Mouse (Mus musculus) kidney, embryonic 14.5 days (tissue): ENCODE data around the gene Sdc3. TPM values are rescaled to one million over a fixed set of nuclear protein-coding genes. Genes with fewer than 3 reads are reported as not detected.

ENCODE experiments used
- ATAC-seq: fragments of 200-750 bp; cut with Nextera tagmentation; 2 replicates; pipeline ENCODE4 v1.8.0; 2017; ENCODE audit warnings: moderate number of reproducible peaks, mild to moderate bottlenecking, moderate TSS enrichment, moderate library complexity; ENCODE audit not compliant: low FRiP score, low TSS enrichment
- H3K27ac ChIP-seq: fragments of 300-500 bp; sonication (generic); 2 replicates; pipeline ENCODE4 v1.5.1; 2014; ENCODE audit warnings: low read depth, mild to moderate bottlenecking, low read length, moderate library complexity, mixed read lengths
- H3K27me3 ChIP-seq: fragments of 300-500 bp; sonication (generic); 2 replicates; pipeline ENCODE4 v1.6.1; 2014; ENCODE audit warnings: mild to moderate bottlenecking, low read length; ENCODE audit not compliant: control insufficient read depth, insufficient read depth
- H3K36me3 ChIP-seq: fragments of 300-500 bp; sonication (generic); 2 replicates; pipeline ENCODE4 v1.6.1; 2014; ENCODE audit warnings: low read length, mixed read lengths; ENCODE audit not compliant: control insufficient read depth, insufficient read depth
- H3K4me1 ChIP-seq: fragments of 300-500 bp; sonication (generic); 2 replicates; pipeline ENCODE4 v1.6.1; 2014; ENCODE audit warnings: low read length, mixed read lengths; ENCODE audit not compliant: control insufficient read depth, insufficient read depth
- H3K4me2 ChIP-seq: fragments of 300-500 bp; sonication (generic); replicated peaks from 2 replicates; pipeline ENCODE4 v1.6.1; 2014; ENCODE audit warnings: low read depth, mild to moderate bottlenecking, low read length
- H3K4me3 ChIP-seq: fragments of 300-500 bp; sonication (generic); 2 replicates; pipeline ENCODE4 v1.5.1; 2014; ENCODE audit warnings: mild to moderate bottlenecking, low read length
- H3K9ac ChIP-seq: fragments of 300-500 bp; sonication (generic); 2 replicates; pipeline ENCODE4 v1.6.1; 2014; ENCODE audit warnings: low read depth, mild to moderate bottlenecking, low read length, moderate library complexity
- H3K9me3 ChIP-seq: fragments of 300-500 bp; sonication (generic); 2 replicates; pipeline ENCODE4 v1.6.1; 2016; ENCODE audit warnings: low read length; ENCODE audit not compliant: control insufficient read depth
- WGBS: fragments of 180-500 bp; shearing (Covaris S2); extraction: QIAGEN DNeasy Blood & Tissue Kit; methylation state at CpG from one replicate; pipeline ENCODE4 v1.1.7; 2014; 5-methylcytosine and 5-hydroxymethylcytosine counted together
- polyA plus RNA-seq: library from polyadenylated mRNA; unstranded; fragments of >200 nt; fragmentation: Nextera tagmentation; extraction: Ambion mirVana; gene quantifications from 2 replicates; pipeline ENCODE4 v1.2.1, GENCODE M21; 2014

Sdc3 gene
- polyA plus RNA-seq, 1 experiment from 2014 or later, result 15.8 TPM

- no peaks in the 10 kb centered on the region for H3K9me3 ChIP-seq
- peaks cover 9% of the 10 kb centered on the region for H3K4me1 ChIP-seq
- H3K4me2 ChIP-seq, result no peak overlapping the region
- H3K27me3 ChIP-seq, result no peaks in the 10 kb centered on the region
- ATAC-seq, result no peak
- no peak overlapping the region for H3K27ac ChIP-seq
- H3K36me3 ChIP-seq, result no peaks in the 10 kb centered on the region
- H3K9ac ChIP-seq, result no peak overlapping the region
- 92% methylated on average over 9 of the region's 9 CpGs for WGBS
- no peak overlapping the region for H3K4me3 ChIP-seq
Measured at GRCm38 (mm10) chr4:130806746-130807145, 14.4 kb downstream of the Sdc3 start.

- H3K4me1 ChIP-seq, result no peaks in the 10 kb centered on the region
- no peak overlapping the region for H3K27ac ChIP-seq
- no peaks in the 10 kb centered on the region for H3K9me3 ChIP-seq
- no peak overlapping the region for H3K4me3 ChIP-seq
- no peaks in the 10 kb centered on the region for H3K36me3 ChIP-seq
- no peak overlapping the region for H3K4me2 ChIP-seq
- ATAC-seq, result no peak
- no peaks in the 10 kb centered on the region for H3K27me3 ChIP-seq
- H3K9ac ChIP-seq, result no peak overlapping the region; the same call in 1 of the 2 replicates
- 62% methylated on average over 5 of the region's 5 CpGs for WGBS
Measured at GRCm38 (mm10) chr4:130809784-130810183, 17.4 kb downstream of the Sdc3 start.

GRCm38 (mm10) chr4:130810845-130811244 lies 18.5 kb downstream of the Sdc3 start:
- Histone ChIP-seq H3K27ac (no peak overlapping the region), H3K4me3 (no peak overlapping the region), H3K4me1 (no peaks in the 10 kb centered on the region), H3K9me3 (no peaks in the 10 kb centered on the region), H3K27me3 (no peaks in the 10 kb centered on the region), H3K4me2 (no peak overlapping the region), H3K9ac (0 out of 2 replicates have a peak overlapping the region, but pooled peaks have one; percentile 7), H3K36me3 (no peaks in the 10 kb centered on the region)
- 75% methylated on average over 3 of the region's 3 CpGs for WGBS
- ATAC-seq, result no peak

GRCm38 (mm10) chr4:130811385-130811784 lies 19.0 kb downstream of the Sdc3 start:
- no peaks in the 10 kb centered on the region for H3K36me3 ChIP-seq
- ATAC-seq, result no peak
- H3K4me3 ChIP-seq, result no peak overlapping the region
- no peaks in the 10 kb centered on the region for H3K9me3 ChIP-seq
- H3K27ac ChIP-seq, result no peak overlapping the region
- H3K4me2 ChIP-seq, result no peak overlapping the region
- WGBS, result 57% methylated on average over 7 of the region's 7 CpGs
- H3K4me1 ChIP-seq, result no peaks in the 10 kb centered on the region
- 0 out of 2 replicates have a peak overlapping the region, but pooled peaks have one; percentile 7 for H3K9ac ChIP-seq
- H3K27me3 ChIP-seq, result no peaks in the 10 kb centered on the region

GRCm38 (mm10) chr4:130813958-130814357 lies 21.6 kb downstream of the Sdc3 start:
- no peak overlapping the region for H3K4me2 ChIP-seq
- 39% methylated on average over 2 of the region's 2 CpGs for WGBS
- no peak overlapping the region for H3K9ac ChIP-seq
- H3K27ac ChIP-seq, result no peak overlapping the region
- no peaks in the 10 kb centered on the region for H3K4me1 ChIP-seq
- H3K4me3 ChIP-seq, result no peak overlapping the region
- no peaks in the 10 kb centered on the region for H3K9me3 ChIP-seq
- peaks cover 2% of the 10 kb centered on the region; the same call in 1 of the 2 replicates for H3K36me3 ChIP-seq
- no peaks in the 10 kb centered on the region for H3K27me3 ChIP-seq
- ATAC-seq, result no peak

- WGBS, result 66% methylated on average over 8 of the region's 8 CpGs
- Histone ChIP-seq H3K27me3 (no peaks in the 10 kb centered on the region), H3K36me3 (peaks cover 5% of the 10 kb centered on the region; the same call in 1 of the 2 replicates), H3K4me2 (no peak overlapping the region), H3K9ac (no peak overlapping the region), H3K27ac (no peak overlapping the region), H3K9me3 (no peaks in the 10 kb centered on the region), H3K4me3 (no peak overlapping the region), H3K4me1 (no peaks in the 10 kb centered on the region)
- ATAC-seq, result no peak
Measured at GRCm38 (mm10) chr4:130814742-130815330, 22.5 kb downstream of the Sdc3 start.

GRCm38 (mm10) chr4:130815860-130816259 lies 23.5 kb downstream of the Sdc3 start:
- no peaks in the 10 kb centered on the region for H3K9me3 ChIP-seq
- no peak overlapping the region for H3K4me3 ChIP-seq
- 87% methylated on average over 8 of the region's 8 CpGs for WGBS
- H3K9ac ChIP-seq, result no peak overlapping the region
- no peaks in the 10 kb centered on the region for H3K4me1 ChIP-seq
- H3K36me3 ChIP-seq, result peaks cover 5% of the 10 kb centered on the region; the same call in 1 of the 2 replicates
- no peak for ATAC-seq
- no peak overlapping the region for H3K27ac ChIP-seq
- no peaks in the 10 kb centered on the region for H3K27me3 ChIP-seq
- H3K4me2 ChIP-seq, result no peak overlapping the region

GRCm38 (mm10) chr4:130819806-130820205 lies 27.5 kb downstream of the Sdc3 start:
- no peaks in the 10 kb centered on the region for H3K4me1 ChIP-seq
- no peak overlapping the region for H3K4me2 ChIP-seq
- no peaks in the 10 kb centered on the region for H3K27me3 ChIP-seq
- H3K27ac ChIP-seq, result no peak overlapping the region
- no peak overlapping the region for H3K9ac ChIP-seq
- no peak overlapping the region for H3K4me3 ChIP-seq
- peaks cover 9% of the 10 kb centered on the region for H3K36me3 ChIP-seq
- H3K9me3 ChIP-seq, result no peaks in the 10 kb centered on the region
- no peak for ATAC-seq
- WGBS, result 93% methylated on average over 3 of the region's 3 CpGs

GRCm38 (mm10) chr4:130820594-130821255 lies 28.4 kb downstream of the Sdc3 start:
- Histone ChIP-seq H3K36me3 (peaks cover 9% of the 10 kb centered on the region), H3K27me3 (no peaks in the 10 kb centered on the region), H3K4me3 (no peak overlapping the region), H3K9ac (no peak overlapping the region), H3K4me2 (no peak overlapping the region), H3K4me1 (no peaks in the 10 kb centered on the region), H3K27ac (no peak overlapping the region), H3K9me3 (no peaks in the 10 kb centered on the region)
- WGBS, result 79% methylated on average over 7 of the region's 7 CpGs
- no peak for ATAC-seq
